Mouse (Mus musculus) thymus, adult 2 months (tissue): ENCODE results near the gene A730049H05Rik.

Source experiments
- CTCF ChIP-seq: fragments of 200-500 bp; IDR thresholded peaks from 2 replicates; pipeline ENCODE4 v1.5.1; 2012; ENCODE audit warnings: mild to moderate bottlenecking, control low read depth, low read length, moderate library complexity, borderline replicate concordance; ENCODE audit not compliant: control insufficient read depth, poor library complexity, insufficient read depth; ENCODE audit errors: extremely low read depth
- POLR2A ChIP-seq: fragments of 200-500 bp; IDR thresholded peaks from 2 replicates; pipeline ENCODE4 v1.6.1; 2012; ENCODE audit warnings: mild to moderate bottlenecking, low read length, control low read depth, moderate library complexity; ENCODE audit not compliant: control insufficient read depth, poor library complexity, insufficient read depth; ENCODE audit errors: extremely low read depth

DNA sequence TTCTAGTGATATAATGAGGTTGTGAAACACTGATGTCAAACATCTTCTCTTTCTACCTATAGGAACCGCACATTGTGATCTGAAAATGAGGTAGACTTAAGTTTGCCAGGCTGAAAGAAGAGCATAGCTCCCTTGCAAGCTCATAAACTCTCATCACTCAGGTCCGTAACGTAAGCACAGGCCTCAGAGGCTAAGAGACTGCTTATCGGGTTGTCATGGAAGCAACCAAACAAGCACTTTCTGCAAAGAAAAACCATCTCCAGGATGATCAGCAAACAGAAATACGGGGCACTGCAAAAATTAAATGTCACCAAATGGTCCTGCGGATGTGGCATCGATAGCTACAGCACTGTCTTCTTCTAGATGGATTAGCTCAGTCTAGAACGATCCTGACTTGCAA, 29.6 kb downstream of the A730049H05Rik start:
- TF ChIP-seq CTCF (no peak), POLR2A (no peak)
